Mouse (Mus musculus) retina, postnatal 7 days (tissue): Measurements from ENCODE around the gene Zfp719.

Experiments
- DNase-seq: peaks from one replicate; pipeline ENCODE4 v3.0.0-alpha.2; 2012; ENCODE audit warnings: low read depth, low spot score

Gene Zfp719

GRCm38 (mm10) chr7:43607743-43608287, 28.4 kb downstream of the Zfp719 start:
- DNase-seq = no peak

- DNase-seq = no peak
Measured at GRCm38 (mm10) chr7:43608316-43608824, 29.0 kb downstream of the Zfp719 start.

GRCm38 (mm10) chr7:43613816-43614551, 34.6 kb downstream of the Zfp719 start:
- DNase-seq = no peak

GRCm38 (mm10) chr7:43622927-43623326, 43.5 kb downstream of the Zfp719 start:
- DNase-seq = no peak

GRCm38 (mm10) chr7:43623819-43624218, 44.4 kb downstream of the Zfp719 start:
- no peak for DNase-seq

- no peak for DNase-seq
Measured at GRCm38 (mm10) chr7:43625065-43625464, 45.7 kb downstream of the Zfp719 start.

GRCm38 (mm10) chr7:43625794-43626422, 46.5 kb downstream of the Zfp719 start:
- no peak for DNase-seq

- no peak for DNase-seq
Measured at GRCm38 (mm10) chr7:43633940-43634339, 54.5 kb downstream of the Zfp719 start.

GRCm38 (mm10) chr7:43634500-43634899, 55.1 kb downstream of the Zfp719 start, which contains the start of gene Ceacam18:
TSS of gene Ceacam18 (plus strand) at chr7:43634707.
- DNase-seq = no peak

GRCm38 (mm10) chr7:43636194-43636593, 56.8 kb downstream of the Zfp719 start:
- no peak for DNase-seq

- DNase-seq = no peak
Measured at GRCm38 (mm10) chr7:43637118-43637517, 57.7 kb downstream of the Zfp719 start.

- DNase-seq = no peak
Measured at GRCm38 (mm10) chr7:43642587-43642986, 63.2 kb downstream of the Zfp719 start.
